Mouse (Mus musculus) heart, postnatal 0 days (tissue): ENCODE measurements around the gene Cnot2. TPM values are rescaled to one million over a fixed set of nuclear protein-coding genes. Genes with fewer than 3 reads are reported as not detected.
A peak's percentile ranks its signal among the peaks of the same experiment; 100 is the strongest.
"Not testable (repeated sequence)": the region's sequence is repeated elsewhere in the genome, so short reads cannot be mapped to it uniquely, and the experiment has no call there.

Source experiments
- ATAC-seq: fragments of 200-750 bp; cut with Nextera tagmentation; 2 replicates; pipeline ENCODE4 v1.8.0; 2017; ENCODE audit warnings: low read depth, moderate number of reproducible peaks, moderate library complexity; ENCODE audit not compliant: insufficient read depth
- DNase-seq: peaks from one replicate; pipeline ENCODE4 v3.0.0-alpha.2; 2016; ENCODE audit warnings: low spot score
- H3K27ac ChIP-seq: fragments of 300-500 bp; sonication (generic); 2 replicates; pipeline ENCODE4 v1.5.1; 2014; ENCODE audit warnings: low read depth, mild to moderate bottlenecking
- H3K27me3 ChIP-seq: fragments of 300-500 bp; sonication (generic); 2 replicates; pipeline ENCODE4 v1.6.1; 2014; ENCODE audit warnings: low read length, mixed read lengths; ENCODE audit not compliant: control insufficient read depth, insufficient read depth
- H3K36me3 ChIP-seq: fragments of 300-500 bp; sonication (generic); replicated peaks from 2 replicates; pipeline ENCODE4 v1.6.1; 2014; ENCODE audit warnings: low read length, mixed read lengths; ENCODE audit not compliant: control insufficient read depth, insufficient read depth
- H3K4me1 ChIP-seq: fragments of 300-500 bp; sonication (generic); 2 replicates; pipeline ENCODE4 v1.6.1; 2014; ENCODE audit warnings: antibody characterized with exemption; ENCODE audit not compliant: control insufficient read depth, insufficient read depth
- H3K4me2 ChIP-seq: fragments of 300-500 bp; sonication (generic); 2 replicates; pipeline ENCODE4 v1.6.1; 2014; ENCODE audit warnings: low read depth, mild to moderate bottlenecking, low read length, moderate library complexity
- H3K4me3 ChIP-seq: fragments of 300-500 bp; sonication (generic); 2 replicates; pipeline ENCODE4 v1.5.1; 2014; ENCODE audit warnings: low read depth, low read length
- H3K9ac ChIP-seq: fragments of 300-500 bp; sonication (generic); replicated peaks from 2 replicates; pipeline ENCODE4 v1.6.1; 2014; ENCODE audit warnings: low read depth, low read length, mixed read lengths
- H3K9me3 ChIP-seq: fragments of 300-500 bp; sonication (generic); replicated peaks from 2 replicates; pipeline ENCODE4 v1.6.1; 2016; ENCODE audit warnings: low read length; ENCODE audit not compliant: control insufficient read depth
- CTCF ChIP-seq: IDR thresholded peaks from 2 replicates; pipeline ENCODE4 v1.5.1; 2016; ENCODE audit warnings: antibody characterized with exemption, control low read depth, low read depth
- EP300 ChIP-seq: IDR thresholded peaks from 2 replicates; pipeline ENCODE4 v1.6.1; 2016; ENCODE audit warnings: antibody characterized with exemption, low read depth
- WGBS: fragments of 180-500 bp; shearing (Covaris S2); extraction: QIAGEN DNeasy Blood & Tissue Kit; methylation state at CpG from one replicate; pipeline ENCODE4 v1.1.7; 2014; 5-methylcytosine and 5-hydroxymethylcytosine counted together
- polyA plus RNA-seq: library from polyadenylated mRNA; unstranded; fragments of >200 nt; fragmentation: Nextera tagmentation; extraction: Ambion mirVana; gene quantifications from 2 replicates; pipeline ENCODE4 v1.2.1, GENCODE M21; 2015
- total RNA-seq: library from RNA; depleted of rRNA; stranded (reverse); fragments of >200 nt; gene quantifications from 2 replicates; pipeline ENCODE4 v1.2.3, GENCODE M21; 2014; ENCODE audit warnings: low replicate concordance

Cnot2 gene
- total and polyA plus RNA-seq, 2 experiments from 2014 or later, result 45.7 to 62.6 TPM

DNA sequence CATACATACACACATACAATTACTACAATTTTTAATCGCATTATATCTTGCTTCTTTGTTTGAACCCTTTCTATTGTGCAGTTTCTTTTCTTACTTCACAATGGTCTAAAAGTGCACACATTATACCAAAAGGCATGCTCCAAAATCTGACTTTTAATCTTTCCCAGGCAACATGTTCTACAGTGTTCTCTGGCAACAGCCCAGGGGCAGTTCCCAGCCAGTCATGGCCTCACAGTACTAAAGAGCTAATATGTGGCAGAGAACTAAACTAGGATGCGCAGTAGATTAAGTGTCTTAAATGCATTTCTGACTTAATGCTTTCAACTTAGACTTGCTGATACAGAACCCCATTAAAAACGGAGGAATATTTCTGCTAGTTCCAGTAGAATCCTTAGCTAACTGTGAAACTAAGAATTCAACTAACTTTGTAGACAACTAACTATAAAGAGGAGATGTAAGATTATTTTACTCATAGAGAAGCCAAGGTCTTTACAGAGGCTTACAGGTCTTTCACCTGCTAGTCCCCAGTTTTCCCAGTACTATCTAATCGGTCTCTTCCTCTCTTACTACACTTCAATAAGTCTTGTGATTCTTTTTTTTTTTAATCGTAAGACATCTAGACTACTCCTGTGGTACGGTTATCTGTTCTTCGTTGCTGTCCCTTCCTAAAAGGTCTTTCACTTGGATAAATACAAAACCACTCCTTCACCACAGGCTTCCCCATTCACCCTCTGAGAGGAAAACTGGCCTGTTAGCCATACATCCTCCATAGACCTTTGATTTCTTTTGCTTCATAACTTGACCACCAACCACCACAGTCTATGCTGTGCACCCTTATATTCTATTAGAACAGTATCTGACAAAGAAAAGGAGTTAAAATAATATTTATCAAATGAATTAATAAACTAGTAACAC is 13.6 kb downstream of the Cnot2 start:
- 72% methylated on average over 7 of the region's 7 CpGs for WGBS
- peaks cover 15% of the 10 kb centered on the region for H3K4me1 ChIP-seq
- no peak overlapping the region for H3K4me2 ChIP-seq
- ATAC-seq (no peak), DNase-seq (no peak)
- TF ChIP-seq EP300 (no peak), CTCF (no peak)
- H3K9ac ChIP-seq, result no peak overlapping the region
- no peak overlapping the region for H3K4me3 ChIP-seq
- H3K9me3 ChIP-seq, result no peaks in the 10 kb centered on the region
- no peak overlapping the region for H3K27ac ChIP-seq
- no peaks in the 10 kb centered on the region for H3K36me3 ChIP-seq
- H3K27me3 ChIP-seq, result no peaks in the 10 kb centered on the region

GRCm38 (mm10) chr10:116566492-116566891 is 14.8 kb downstream of the Cnot2 start:
- ATAC-seq, H3K4me2 ChIP-seq, H3K36me3 ChIP-seq, H3K4me3 ChIP-seq, H3K9me3 ChIP-seq, H3K9ac ChIP-seq, DNase-seq, H3K27me3 ChIP-seq, H3K27ac ChIP-seq: not testable (repeated sequence)
- peaks cover 22% of the 10 kb centered on the region for H3K4me1 ChIP-seq
- 80% methylated on average over 4 of the region's 4 CpGs for WGBS

DNA sequence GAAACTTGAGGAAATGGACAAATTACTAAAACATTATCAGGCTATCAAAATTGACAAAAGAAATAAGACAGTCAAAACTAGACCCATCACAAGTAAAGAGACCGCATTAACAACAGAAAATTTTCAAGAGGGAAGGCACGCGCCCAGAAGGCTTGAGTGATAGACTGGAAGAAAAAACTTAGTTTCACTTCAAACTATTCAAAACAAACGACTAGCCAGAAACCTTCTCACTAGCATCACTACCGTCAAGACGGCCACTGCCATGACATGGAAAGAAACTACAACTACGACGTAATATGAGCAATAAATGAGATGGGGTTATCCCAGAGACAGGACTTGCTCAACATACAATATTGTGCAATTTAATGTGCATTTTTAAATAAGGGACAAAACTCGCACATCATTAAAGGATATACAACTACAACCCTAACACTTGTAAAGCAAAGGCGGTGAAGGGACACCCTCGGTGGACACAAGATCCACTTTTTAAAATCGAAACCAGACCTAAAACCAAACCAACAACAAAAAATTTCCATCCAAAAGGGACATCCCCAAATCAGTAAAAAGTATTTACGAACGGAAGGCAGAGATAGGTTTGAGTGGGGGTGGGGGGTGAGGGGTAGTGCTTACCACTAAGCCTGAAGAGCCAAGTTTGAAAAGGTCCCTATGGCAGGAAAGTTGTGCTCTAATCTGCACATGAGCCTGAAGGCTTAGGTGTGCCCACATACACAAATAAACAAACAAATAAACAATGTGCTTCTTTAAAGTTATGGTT is 16.3 kb downstream of the Cnot2 start:
- Histone ChIP-seq H3K27ac (no peak overlapping the region), H3K4me3 (no peak overlapping the region), H3K9ac (no peak overlapping the region), H3K4me1 (peaks cover 28% of the 10 kb centered on the region), H3K9me3 (no peaks in the 10 kb centered on the region), H3K36me3 (no peaks in the 10 kb centered on the region), H3K4me2 (no peak overlapping the region), H3K27me3 (no peaks in the 10 kb centered on the region)
- WGBS, result 87% methylated on average over 14 of the region's 14 CpGs
- ATAC-seq (no peak), DNase-seq (no peak)
- TF ChIP-seq EP300 (no peak), CTCF (no peak)

GRCm38 (mm10) chr10:116562731-116563480 is 18.4 kb downstream of the Cnot2 start:
- Histone ChIP-seq H3K27me3 (no peaks in the 10 kb centered on the region), H3K36me3 (no peaks in the 10 kb centered on the region), H3K9me3 (no peaks in the 10 kb centered on the region), H3K27ac (peak overlapping the region; percentile 20; the same call in 1 of the 2 replicates), H3K4me2 (no peak overlapping the region), H3K4me1 (peaks cover 25% of the 10 kb centered on the region), H3K4me3 (no peak overlapping the region), H3K9ac (no peak overlapping the region)
- no peak for TF ChIP-seq CTCF
- no peak for TF ChIP-seq EP300
- ATAC-seq (no peak), DNase-seq (no peak)
- 75% methylated on average over 4 of the region's 4 CpGs for WGBS

GRCm38 (mm10) chr10:116562210-116562609 is 19.1 kb downstream of the Cnot2 start:
- Histone ChIP-seq H3K27ac (peak overlapping the region; percentile 30; the same call in 1 of the 2 replicates), H3K4me1 (peaks cover 19% of the 10 kb centered on the region), H3K4me3 (no peak overlapping the region), H3K36me3 (no peaks in the 10 kb centered on the region), H3K27me3 (no peaks in the 10 kb centered on the region), H3K4me2 (no peak overlapping the region), H3K9me3 (no peaks in the 10 kb centered on the region), H3K9ac (no peak overlapping the region)
- TF ChIP-seq CTCF (no peak), EP300 (no peak)
- no peak for DNase-seq
- 58% methylated on average over 4 of the region's 4 CpGs for WGBS
- ATAC-seq, result no peak
